Mouse (Mus musculus) heart, embryonic 15.5 days (tissue): ENCODE data around the gene Zkscan14. TPM values are rescaled to one million over a fixed set of nuclear protein-coding genes. Genes with fewer than 3 reads are reported as not detected.
A peak's percentile ranks its signal among the peaks of the same experiment; 100 is the strongest.

Source experiments
- ATAC-seq: fragments of 200-750 bp; cut with Nextera tagmentation; replicated peaks from 2 replicates; pipeline ENCODE4 v1.8.0; 2017; ENCODE audit warnings: low read depth, moderate TSS enrichment; ENCODE audit not compliant: insufficient number of reproducible peaks, insufficient read depth, low FRiP score
- H3K27ac ChIP-seq: fragments of 300-500 bp; sonication (generic); 2 replicates; pipeline ENCODE4 v1.5.1; 2015; ENCODE audit warnings: mild to moderate bottlenecking, inconsistent platforms
- H3K27me3 ChIP-seq: fragments of 300-500 bp; sonication (generic); 2 replicates; pipeline ENCODE4 v1.6.1; 2015; ENCODE audit warnings: inconsistent platforms
- H3K36me3 ChIP-seq: fragments of 300-500 bp; sonication (generic); 2 replicates; pipeline ENCODE4 v1.6.1; 2015; ENCODE audit warnings: mild to moderate bottlenecking, inconsistent platforms
- H3K4me1 ChIP-seq: fragments of 300-500 bp; sonication (generic); replicated peaks from 2 replicates; pipeline ENCODE4 v1.6.1; 2015; ENCODE audit warnings: inconsistent platforms
- H3K4me2 ChIP-seq: fragments of 300-500 bp; sonication (generic); 2 replicates; pipeline ENCODE4 v1.6.1; 2015; ENCODE audit warnings: inconsistent platforms, mild to moderate bottlenecking, moderate library complexity
- H3K4me3 ChIP-seq: fragments of 300-500 bp; sonication (generic); 2 replicates; pipeline ENCODE4 v1.5.1; 2015; ENCODE audit warnings: mild to moderate bottlenecking, inconsistent platforms
- H3K9ac ChIP-seq: fragments of 300-500 bp; sonication (generic); 2 replicates; pipeline ENCODE4 v1.6.1; 2015; ENCODE audit warnings: mild to moderate bottlenecking, inconsistent platforms
- H3K9me3 ChIP-seq: fragments of 300-500 bp; sonication (generic); replicated peaks from 2 replicates; pipeline ENCODE4 v1.6.1; 2016; ENCODE audit warnings: inconsistent platforms
- WGBS: fragments of 180-500 bp; shearing (Covaris S2); methylation state at CpG from one replicate; pipeline ENCODE4 v1.1.7; 2015; ENCODE audit warnings: mixed read lengths; 5-methylcytosine and 5-hydroxymethylcytosine counted together
- polyA plus RNA-seq: library from polyadenylated mRNA; unstranded; fragments of >200 nt; fragmentation: Nextera tagmentation; extraction: Ambion mirVana; gene quantifications from 2 replicates; pipeline ENCODE4 v1.2.1, GENCODE M21; 2015

Gene Zkscan14
- polyA plus RNA-seq, 1 experiment from 2014 or later, result 6.0 TPM

DNA sequence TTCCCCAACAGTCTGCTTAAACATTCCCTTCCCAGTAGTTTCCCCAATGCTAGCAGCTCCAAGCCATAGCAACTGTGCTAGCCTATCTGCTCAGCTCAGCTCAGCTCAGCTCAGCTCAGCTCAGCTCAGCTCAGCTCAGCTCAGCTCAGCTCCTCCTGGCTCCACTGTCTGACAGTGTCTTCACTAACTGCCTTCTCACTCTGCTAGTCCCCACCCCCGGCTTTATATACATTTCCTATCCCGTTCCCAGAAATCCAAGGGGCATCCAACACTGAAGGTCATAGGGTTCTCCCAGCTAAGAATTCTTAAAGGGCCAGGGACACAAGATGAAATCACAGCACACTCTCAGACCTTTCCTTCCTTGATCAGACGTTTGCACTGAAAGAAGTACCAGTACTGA lies 37.0 kb downstream of the Zkscan14 start:
- 50% methylated on average over 3 of the region's 3 CpGs for WGBS
- H3K4me1 ChIP-seq, result peaks cover 30% of the 10 kb centered on the region
- H3K27ac ChIP-seq, result no peak overlapping the region
- no peaks in the 10 kb centered on the region for H3K9me3 ChIP-seq
- H3K9ac ChIP-seq, result no peak overlapping the region
- ATAC-seq, result no peak
- peak overlapping the region; percentile 9; the same call in 1 of the 2 replicates for H3K4me3 ChIP-seq
- H3K36me3 ChIP-seq, result peaks cover 24% of the 10 kb centered on the region
- H3K4me2 ChIP-seq, result peak overlapping the region; percentile 31; the same call in 1 of the 2 replicates
- H3K27me3 ChIP-seq, result no peaks in the 10 kb centered on the region

DNA sequence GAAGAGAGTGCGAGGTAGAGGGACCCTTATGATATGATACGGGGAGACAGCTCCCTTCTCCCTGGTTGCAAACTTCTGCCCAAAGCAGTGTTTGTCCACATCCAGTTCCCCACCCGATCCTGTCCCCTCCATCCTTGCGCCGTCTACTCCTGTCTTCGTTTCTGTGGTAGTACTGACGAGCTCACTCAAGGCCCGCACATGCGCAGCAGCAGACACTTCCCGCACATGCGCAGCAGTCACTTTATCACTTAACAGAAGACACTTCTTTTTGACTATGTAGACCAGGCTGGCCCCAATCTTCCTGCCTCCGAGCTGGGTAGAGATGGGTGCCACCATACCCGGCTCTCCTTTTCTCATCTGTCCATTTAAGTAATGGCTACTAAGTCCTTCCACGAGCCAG lies 40.3 kb downstream of the Zkscan14 start:
- Histone ChIP-seq H3K4me2 (no peak overlapping the region), H3K4me1 (peaks cover 17% of the 10 kb centered on the region), H3K9me3 (no peaks in the 10 kb centered on the region), H3K27me3 (no peaks in the 10 kb centered on the region), H3K4me3 (no peak overlapping the region), H3K9ac (no peak overlapping the region), H3K27ac (no peak overlapping the region), H3K36me3 (peaks cover 50% of the 10 kb centered on the region)
- 93% methylated on average over 14 of the region's 14 CpGs for WGBS
- ATAC-seq, result no peak

GRCm38 (mm10) chr5:145152690-145153089 lies 49.0 kb downstream of the Zkscan14 start:
- peaks cover 88% of the 10 kb centered on the region for H3K36me3 ChIP-seq

DNA sequence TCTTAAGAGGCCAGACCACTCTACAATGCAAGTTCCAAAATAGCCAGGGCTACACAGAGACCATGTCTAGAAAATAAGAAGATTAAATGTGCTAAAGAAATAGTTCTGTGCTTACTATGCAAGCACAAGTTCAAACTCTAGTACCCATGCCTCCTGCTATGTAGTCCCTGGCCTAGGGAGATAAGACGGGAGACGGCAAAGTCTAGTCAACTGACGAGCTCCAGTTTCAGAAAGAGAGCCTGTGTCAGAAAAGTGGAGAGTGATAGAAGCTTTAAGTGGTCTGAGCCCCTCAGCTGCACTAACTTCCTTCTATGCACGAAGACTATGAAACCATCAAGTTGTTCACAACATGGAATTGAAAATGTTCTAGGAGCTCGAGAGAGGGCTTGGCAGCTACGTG lies 52.4 kb downstream of the Zkscan14 start:
- 72% methylated on average over 6 of the region's 6 CpGs for WGBS
- Histone ChIP-seq H3K4me3 (no peak overlapping the region), H3K4me1 (no peaks in the 10 kb centered on the region), H3K9ac (no peak overlapping the region), H3K4me2 (no peak overlapping the region), H3K27ac (no peak overlapping the region), H3K36me3 (peaks cover 99% of the 10 kb centered on the region), H3K27me3 (no peaks in the 10 kb centered on the region), H3K9me3 (no peaks in the 10 kb centered on the region)
- no peak for ATAC-seq

More at GRCm38 (mm10) chr5:145152690-145153089, 49.0 kb downstream of the Zkscan14 start:
- ATAC-seq, result no peak
- H3K9me3 ChIP-seq, result no peaks in the 10 kb centered on the region
- H3K4me2 ChIP-seq, result no peak overlapping the region
- no peaks in the 10 kb centered on the region for H3K27me3 ChIP-seq
- no peak overlapping the region for H3K27ac ChIP-seq
- 88% methylated on average over 5 of the region's 5 CpGs for WGBS
- no peak overlapping the region for H3K4me3 ChIP-seq
- H3K9ac ChIP-seq, result no peak overlapping the region
- no peaks in the 10 kb centered on the region for H3K4me1 ChIP-seq

DNA sequence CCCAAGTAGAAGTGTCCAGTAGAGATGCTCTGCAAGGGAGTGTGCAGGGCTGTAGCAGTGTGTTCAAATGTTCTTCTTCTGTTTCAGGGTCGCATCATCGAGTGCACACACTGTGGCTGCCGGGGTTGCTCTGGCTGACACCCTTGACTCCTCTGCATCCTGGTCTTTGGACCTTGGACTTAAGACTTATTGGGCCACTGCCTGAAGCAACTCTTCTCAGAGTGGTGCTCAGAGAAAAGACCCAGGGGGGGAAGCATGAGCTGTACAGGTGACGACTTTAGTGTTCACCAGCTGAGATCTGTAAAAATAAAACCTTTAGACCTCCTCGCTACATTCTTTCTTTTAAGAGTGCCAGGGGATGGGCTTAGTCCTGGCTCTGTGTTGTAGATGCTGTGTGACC lies 53.9 kb downstream of the Zkscan14 start:
- Histone ChIP-seq H3K27me3 (no peaks in the 10 kb centered on the region), H3K4me1 (no peaks in the 10 kb centered on the region), H3K9ac (no peak overlapping the region), H3K27ac (no peak overlapping the region), H3K36me3 (peaks cover 99% of the 10 kb centered on the region), H3K4me3 (no peak overlapping the region), H3K9me3 (no peaks in the 10 kb centered on the region), H3K4me2 (no peak overlapping the region)
- 86% methylated on average over 5 of the region's 5 CpGs for WGBS
- ATAC-seq, result no peak

Other genes with a start within 250 kb of the Zkscan14 start
- 11.3 and 13.8 TPM in 2 replicates for gene Smurf1, start 236.0 kb downstream of the Zkscan14 start, polyA plus RNA-seq
- gene Gm4871, start 169.1 kb downstream of the Zkscan14 start, polyA plus RNA-seq, result not detected in 2 replicates
- not detected in 2 replicates for gene 1700018F24Rik, start 158.9 kb downstream of the Zkscan14 start, polyA plus RNA-seq
- 86.8 and 96.4 TPM in 2 replicates for gene Arpc1a, start 118.0 kb downstream of the Zkscan14 start, polyA plus RNA-seq
- not detected in 2 replicates for gene Kpna7, start 117.8 kb downstream of the Zkscan14 start, polyA plus RNA-seq
- gene Arpc1b, start 87.7 kb downstream of the Zkscan14 start, polyA plus RNA-seq, result 214 and 308 TPM in 2 replicates
- gene Pdap1, start 61.6 kb downstream of the Zkscan14 start, polyA plus RNA-seq, result 52.1 and 65.4 TPM in 2 replicates
- 113 and 116 TPM in 2 replicates for gene Bud31, start 61.5 kb downstream of the Zkscan14 start, polyA plus RNA-seq
- 11.9 and 15.8 TPM in 2 replicates for gene Ptcd1, start 34.8 kb downstream of the Zkscan14 start, polyA plus RNA-seq
- gene Cpsf4, start 34.7 kb downstream of the Zkscan14 start, polyA plus RNA-seq, result 20.9 and 28.2 TPM in 2 replicates
- gene Atp5j2, start 9.8 kb downstream of the Zkscan14 start, polyA plus RNA-seq, result 1,147 and 1,514 TPM in 2 replicates
- 8.4 and 10.3 TPM in 2 replicates for gene Zkscan5, start 2.7 kb upstream of the Zkscan14 start, polyA plus RNA-seq
- gene Zfp655, start 29.8 kb upstream of the Zkscan14 start, polyA plus RNA-seq, result 27.4 and 29.6 TPM in 2 replicates
- 0.40 and 0.62 TPM in 2 replicates for gene Zscan25, start 78.6 kb upstream of the Zkscan14 start, polyA plus RNA-seq
- not detected in 2 replicates for gene Cyp3a57, start 143.4 kb upstream of the Zkscan14 start, polyA plus RNA-seq